Mouse (Mus musculus): ENCODE measurements at regions not wholly inside any gene's neighbourhood (a gene's known extent, or its start where the extent isn't known, plus 50 kb on each side); places are given as distances from the start of the nearest gene placed in this dataset.

- no peak for DNase-seq
These were observed 70.5 kb upstream of the Efemp1 start for GRCm38 (mm10) chr11:28782486-28782885.

DNA sequence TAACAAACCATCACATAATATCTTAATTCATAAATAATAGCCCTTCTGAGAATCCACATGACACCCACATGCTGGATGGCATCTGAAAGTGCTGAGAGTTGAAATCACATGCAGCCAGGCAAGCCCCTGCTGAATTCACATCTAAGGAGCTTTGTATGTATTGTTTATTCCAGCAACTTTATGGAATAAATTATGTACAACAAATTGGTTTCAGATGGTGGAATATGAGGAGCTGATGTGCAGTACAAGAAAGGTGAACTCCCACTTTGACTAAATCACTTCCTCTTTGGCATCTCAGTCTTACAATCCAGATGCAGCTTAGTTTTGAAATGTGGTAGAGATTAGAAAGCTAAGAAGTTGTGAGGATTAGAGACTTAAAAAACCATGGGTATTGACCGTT, 82.2 kb upstream of the Efemp1 start:
- DNase-seq: no peak

DNA sequence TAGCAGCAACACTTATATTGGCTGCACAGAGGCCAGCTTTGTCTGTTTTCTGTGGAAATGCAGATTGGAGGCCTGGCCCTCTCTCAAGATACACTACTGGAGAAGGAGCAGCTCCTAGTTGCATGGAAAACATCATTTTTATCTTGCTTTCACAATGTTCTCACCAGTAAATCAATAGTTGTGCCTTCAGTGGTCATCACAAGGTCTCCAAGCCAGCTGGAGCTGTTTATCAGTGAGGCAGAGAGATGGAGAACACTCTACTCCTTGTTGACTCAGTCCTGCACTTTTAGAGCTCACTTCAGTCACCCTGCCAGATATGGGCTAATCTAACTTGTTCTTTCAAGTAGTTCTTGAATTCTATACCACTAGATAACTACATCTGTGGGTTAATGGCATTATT, 92.3 kb upstream of the Efemp1 start:
- no peak for DNase-seq

DNA sequence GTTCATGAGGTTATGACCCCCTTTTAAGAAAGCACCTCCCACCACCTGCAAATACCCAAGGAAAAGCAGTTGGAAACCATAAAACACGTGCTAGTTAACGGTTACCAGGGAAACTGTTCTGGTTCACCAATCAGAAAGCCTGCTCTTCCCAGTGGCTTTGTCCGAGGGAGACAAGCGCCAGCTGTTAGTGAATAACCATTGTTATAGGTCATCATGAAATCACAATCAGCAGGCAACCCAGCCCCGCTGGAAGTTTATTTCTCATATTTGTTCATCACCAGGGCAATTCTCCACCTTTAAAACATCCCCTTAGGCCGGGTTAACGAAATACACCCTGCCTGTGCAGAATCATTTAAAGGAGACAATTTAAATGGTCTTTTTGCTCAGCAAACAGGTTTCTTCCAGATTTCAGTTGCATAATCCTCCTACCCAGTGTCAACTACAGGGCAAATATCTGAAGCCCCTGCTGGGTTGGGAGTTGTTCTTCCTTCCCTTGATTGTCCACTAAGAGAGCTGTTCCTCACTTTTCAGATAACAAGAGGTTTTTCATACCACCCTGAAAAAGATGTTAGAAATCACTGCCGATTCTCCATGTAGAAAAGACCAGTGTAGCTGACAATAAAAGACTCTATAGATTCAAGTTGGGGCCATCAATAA, 117.9 kb upstream of the Efemp1 start:
- no peak for DNase-seq

DNA sequence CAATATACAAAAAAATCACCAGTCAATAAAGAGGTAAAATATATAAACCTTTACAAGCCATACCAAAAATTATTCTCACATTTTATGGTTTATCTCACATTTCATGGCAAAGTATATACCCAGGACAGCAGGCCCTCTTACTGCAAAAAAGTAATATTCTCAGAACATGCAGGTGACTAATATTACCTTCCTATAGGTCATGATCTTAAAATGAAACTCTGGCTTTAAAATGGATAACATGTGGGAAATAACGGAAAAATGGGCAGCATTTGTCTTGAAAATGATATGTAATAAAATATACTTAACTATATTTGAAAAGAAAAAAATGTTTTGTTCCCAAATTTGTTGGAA, 118.4 kb upstream of the Efemp1 start:
- DNase-seq: no peak

GRCm38 (mm10) chr11:28733877-28734580, 119.0 kb upstream of the Efemp1 start:
- no peak for DNase-seq

- no peak for DNase-seq
These were observed 122.9 kb upstream of the Efemp1 start for GRCm38 (mm10) chr11:28730140-28730539.

DNA sequence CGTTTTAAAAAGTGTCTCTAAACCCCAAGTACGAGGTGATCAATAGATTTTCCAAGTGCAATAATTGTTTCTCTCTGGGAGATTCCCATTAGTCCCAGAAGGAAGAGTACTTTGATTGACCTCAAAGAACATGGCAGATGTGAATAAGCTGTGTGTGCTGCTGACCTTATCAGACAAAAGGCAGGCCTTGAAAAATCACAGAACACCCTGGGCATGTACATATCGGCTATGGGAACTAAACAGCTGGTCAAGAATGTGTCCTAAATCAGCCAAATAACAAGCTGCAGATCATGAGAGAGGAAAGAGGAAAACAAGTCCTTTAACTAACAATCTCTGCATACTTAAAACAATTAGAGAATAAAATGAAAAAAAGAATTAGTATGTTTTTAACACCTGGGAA, 125.4 kb upstream of the Ccdc85a start:
- DNase-seq: no peak

- no peak for DNase-seq
These were observed 124.3 kb upstream of the Ccdc85a start for GRCm38 (mm10) chr11:28708431-28708830.

GRCm38 (mm10) chr11:28702384-28702783, 118.3 kb upstream of the Ccdc85a start:
- no peak for DNase-seq

GRCm38 (mm10) chr11:28701379-28701778, 117.3 kb upstream of the Ccdc85a start:
- no peak for DNase-seq

GRCm38 (mm10) chr11:28699766-28700165, 115.6 kb upstream of the Ccdc85a start:
- DNase-seq: no peak

DNA sequence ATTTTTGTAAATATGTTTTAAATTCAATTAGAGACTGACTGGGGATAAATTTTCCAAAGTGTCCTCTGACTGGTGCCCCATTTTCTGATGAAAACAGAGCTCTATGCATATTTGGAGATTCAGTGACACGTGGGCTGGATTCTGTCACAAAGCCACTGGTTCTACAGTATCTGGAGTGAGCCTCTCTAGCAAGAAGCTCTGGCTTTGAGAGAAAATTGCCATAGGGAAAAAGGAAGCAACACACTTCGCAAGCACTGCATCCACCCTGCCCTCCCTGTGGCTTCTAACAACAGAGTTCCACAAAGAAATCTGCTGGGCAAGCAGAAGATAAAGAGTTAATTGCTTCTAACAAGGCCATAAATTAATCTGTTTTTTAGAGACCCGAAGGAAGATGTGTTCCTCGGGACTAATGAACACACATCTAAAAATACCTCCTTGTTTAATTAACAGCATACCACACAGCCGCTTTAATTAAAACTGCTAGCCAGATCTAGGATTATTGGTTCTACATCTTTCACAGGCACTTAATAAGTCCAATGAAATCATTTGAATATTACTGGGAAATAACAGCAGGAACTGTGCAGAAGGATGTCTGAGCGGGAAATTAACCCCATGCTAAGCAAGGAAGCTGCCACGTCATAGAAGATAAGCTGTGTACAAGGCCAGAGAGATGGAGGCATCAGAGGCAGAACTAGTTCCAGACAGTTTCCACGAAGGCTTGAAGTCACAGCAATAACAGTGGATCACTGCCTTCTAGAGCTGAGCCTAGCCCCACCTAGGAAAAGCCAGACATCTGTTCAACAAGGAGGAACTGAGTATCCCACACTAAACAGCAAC, 113.7 kb upstream of the Ccdc85a start:
- no peak for DNase-seq

DNA sequence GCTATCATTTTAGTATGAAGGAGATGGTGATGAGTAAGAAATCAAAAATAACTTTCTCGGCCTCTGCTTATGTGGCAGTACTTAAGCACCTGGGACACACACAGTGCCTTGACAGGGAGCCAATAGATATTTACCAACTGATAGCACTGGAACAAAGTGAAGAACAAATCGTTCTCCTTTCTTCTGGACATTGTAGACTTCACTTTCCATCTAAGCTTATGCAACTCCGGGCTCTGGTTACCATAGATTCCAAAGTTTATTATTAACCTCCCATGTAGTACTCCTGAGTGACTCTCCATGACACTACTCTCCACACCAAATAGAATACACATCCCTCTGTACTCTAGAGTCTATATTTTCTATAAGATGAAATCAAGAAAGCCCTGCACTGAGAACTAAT, 110.9 kb upstream of the Ccdc85a start:
- no peak for DNase-seq

- no peak for DNase-seq
These were observed 109.2 kb upstream of the Ccdc85a start for GRCm38 (mm10) chr11:28693303-28693702.

DNA sequence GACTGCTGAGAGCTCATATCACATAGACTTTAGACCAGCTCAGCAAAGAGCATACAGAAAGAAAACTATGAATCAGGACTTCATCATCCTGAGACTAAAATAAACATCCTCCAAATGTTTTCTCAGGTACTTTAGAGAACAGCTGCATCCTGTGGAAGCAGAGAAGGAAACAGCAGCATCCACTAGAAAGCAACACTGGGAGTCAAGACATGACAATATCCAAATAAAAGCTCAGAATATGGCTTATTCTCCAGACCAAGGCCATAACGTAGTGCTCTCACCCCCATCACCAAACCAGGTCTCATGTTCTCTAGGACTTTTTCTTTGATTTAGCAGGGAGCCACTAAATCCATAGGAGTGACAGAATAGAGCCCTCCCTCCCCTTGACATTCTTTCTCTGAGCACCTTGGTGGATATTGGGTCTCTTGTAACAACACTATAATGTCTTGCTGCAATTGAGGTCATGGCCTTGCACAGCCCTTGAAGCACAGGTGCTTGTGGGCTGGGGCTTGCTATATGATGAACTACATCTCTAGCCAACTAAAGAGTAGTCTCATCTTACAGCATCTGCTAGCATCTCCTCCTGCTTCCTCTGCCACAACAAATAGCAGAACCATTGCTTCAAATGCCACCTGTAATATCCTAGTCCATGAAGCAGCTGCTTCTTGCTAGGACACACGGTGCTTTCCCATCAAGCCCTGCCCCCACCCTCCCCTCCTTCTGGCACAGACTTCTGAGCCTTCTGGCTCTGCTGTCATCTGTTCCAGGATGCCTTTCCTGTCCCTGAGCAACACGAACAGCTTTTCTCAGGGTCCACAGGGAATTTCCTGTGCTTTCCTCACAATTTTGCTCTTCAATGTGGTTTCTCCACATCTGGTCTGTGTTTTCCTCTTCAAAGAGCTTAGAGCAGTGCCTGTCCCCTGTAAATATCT, 108.4 kb upstream of the Ccdc85a start:
- DNase-seq: peak; percentile 0

GRCm38 (mm10) chr11:28688436-28688835, 104.3 kb upstream of the Ccdc85a start:
- no peak for DNase-seq

- DNase-seq: no peak
These were observed 101.3 kb upstream of the Ccdc85a start for GRCm38 (mm10) chr11:28685407-28685806.

GRCm38 (mm10) chr11:28681311-28681710, 97.2 kb upstream of the Ccdc85a start:
- no peak for DNase-seq

DNA sequence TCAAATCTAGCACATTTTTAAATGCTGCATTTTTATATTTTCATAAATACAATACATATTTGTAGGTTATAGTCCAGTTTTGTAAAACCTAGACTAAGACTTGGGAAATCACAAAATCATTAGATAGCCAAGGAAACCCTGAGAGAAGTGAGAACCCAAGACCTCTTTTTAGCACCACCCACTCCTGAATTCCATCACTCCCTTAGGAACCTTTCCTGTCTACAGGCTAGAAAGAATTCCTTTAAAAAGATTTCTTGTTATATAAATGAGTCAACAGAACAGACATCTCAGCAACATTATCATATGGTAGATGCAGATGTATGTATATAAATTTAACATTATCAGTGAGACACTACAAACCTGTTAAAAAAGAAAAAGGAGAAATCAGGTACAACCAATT, 86.6 kb upstream of the Ccdc85a start:
- no peak for DNase-seq

- no peak for DNase-seq
These were observed 85.2 kb upstream of the Ccdc85a start for GRCm38 (mm10) chr11:28669359-28669758.

DNA sequence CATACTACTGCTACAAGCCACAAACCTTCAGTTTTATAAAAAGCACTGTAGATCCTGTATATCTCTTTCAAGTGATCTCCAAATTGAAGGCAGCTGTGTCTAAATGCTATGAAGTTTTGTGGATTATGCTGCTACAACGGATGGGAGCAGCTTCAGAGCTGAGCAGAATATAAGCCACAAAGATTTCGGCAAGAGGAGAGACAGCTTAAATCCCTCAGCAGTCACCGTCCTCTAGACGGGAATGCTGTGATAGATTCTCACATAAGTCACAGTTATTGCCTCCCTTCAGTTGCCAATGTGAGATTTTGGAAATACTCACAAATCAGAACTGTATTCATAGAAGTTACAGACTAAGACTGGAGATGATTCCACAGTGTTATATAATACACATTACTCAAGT, 76.3 kb upstream of the Ccdc85a start:
- DNase-seq: no peak
